Mouse (Mus musculus) urinary bladder, postnatal 4 days (tissue): ENCODE measurements at regions not wholly inside any gene's neighbourhood (a gene's known extent, or its start where the extent isn't known, plus 50 kb on each side); places are given as distances from the start of the nearest gene placed in this dataset.

Source experiments
- DNase-seq, 2 experiments: peaks; one replicate each; pipeline ENCODE4 v3.0.0; 2021 to 2022; ENCODE audit warnings: low spot score in 2 of 2

DNA sequence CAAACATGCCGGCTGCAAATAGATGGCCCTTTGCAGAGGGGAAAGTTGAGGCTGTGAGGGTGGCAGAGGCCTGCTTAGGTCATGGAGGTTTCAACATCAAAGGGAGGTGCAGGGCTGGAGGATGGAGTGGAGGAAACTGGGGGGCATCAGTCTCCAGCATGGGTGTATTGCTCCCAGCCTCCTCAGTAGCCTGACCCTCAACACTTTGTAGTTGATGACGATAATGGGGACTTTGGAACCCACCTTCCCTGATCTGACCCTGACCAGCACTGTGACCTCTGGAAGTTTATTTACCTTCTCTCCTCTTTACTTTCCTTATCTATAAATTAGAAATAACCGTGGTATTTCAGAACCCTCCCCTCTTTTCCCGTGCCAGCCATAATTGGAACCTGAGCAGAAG is 56.2 kb downstream of the Gm26897 start:
- no peak for DNase-seq

DNA sequence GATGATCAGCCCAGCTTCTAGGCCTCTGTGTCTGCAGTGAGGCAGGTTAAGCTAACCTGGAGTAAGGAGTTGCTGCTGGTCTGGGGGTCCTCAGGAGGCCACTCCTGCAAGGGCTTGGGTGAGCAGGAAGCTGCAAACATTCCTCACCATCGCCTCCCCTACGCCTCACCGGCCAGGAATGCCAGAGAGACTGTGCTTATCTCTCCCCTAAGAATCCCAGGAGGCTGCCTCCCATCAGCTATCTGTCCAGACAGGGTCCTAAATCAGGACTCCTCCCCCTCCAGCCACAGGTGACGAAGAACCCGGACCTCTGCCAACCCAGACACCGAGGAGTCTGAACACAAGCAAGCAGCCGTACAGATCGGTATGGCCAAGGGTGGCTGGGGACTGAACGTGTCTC is 56.8 kb downstream of the Gm26897 start:
- peak in 1 of 2 experiments; percentile 43 for DNase-seq

DNA sequence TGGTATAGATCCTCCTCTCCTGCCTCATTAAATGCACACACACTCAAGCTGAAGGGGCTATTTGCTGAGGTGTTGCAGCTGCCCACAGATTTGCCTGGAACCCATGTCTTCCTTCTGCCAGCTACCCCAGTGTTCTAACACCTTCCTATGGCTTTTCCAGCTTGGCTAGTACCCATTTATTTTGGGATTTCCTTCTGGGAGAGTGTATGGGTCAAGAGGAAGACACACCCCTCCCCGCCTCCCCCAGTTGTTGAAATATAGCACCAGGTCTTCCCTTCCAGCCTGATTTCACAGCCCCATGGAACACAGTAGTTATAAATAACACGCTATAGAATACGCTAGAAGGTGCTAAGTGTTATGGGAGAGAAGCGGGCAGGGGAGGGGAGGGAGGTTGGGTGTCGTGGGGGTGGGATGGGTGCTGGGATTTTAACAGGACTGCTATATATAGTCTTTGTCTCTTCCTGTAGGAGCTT is 57.4 kb downstream of the Gm26897 start:
- DNase-seq: no peak

DNA sequence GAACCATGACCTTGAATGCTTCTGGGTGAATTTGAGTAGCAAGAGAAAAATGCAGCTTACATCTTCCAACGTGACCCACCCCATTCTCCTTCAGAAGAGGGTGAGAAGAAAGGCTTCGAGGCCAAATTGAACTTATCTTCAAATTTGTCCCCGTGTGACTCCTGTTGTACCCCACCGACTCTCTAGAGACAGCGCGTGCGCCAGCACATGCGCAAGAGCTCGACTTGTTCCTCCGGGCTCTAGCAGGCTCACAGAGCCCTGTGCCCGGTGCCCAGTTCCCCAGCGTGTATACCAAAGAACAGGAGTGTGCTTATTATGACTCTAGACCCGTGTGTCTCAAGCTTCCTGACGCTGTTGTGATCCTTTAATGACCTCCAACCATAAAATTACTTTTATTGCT is 59.0 kb downstream of the Gm26897 start:
- DNase-seq: no peak

DNA sequence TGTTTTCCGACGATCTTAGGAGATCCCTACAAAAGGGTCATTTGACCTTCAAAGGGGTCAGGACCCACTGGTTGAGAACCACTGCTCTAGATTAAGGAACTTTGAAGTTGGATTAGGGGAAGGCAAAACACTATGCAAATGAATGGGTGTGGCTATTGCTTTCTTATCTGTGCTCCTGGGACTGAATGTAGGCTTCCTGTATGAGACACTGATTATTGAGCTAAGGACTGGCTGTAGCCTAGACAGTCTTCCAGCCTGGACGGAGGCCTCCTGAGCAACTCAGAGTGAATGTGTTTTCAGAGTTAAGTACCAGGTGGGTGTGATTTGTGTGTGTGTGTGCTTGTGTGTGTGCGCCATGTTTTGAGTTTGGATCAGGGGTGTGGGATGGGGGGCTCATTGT is 59.5 kb downstream of the Gm26897 start:
- DNase-seq: no peak

DNA sequence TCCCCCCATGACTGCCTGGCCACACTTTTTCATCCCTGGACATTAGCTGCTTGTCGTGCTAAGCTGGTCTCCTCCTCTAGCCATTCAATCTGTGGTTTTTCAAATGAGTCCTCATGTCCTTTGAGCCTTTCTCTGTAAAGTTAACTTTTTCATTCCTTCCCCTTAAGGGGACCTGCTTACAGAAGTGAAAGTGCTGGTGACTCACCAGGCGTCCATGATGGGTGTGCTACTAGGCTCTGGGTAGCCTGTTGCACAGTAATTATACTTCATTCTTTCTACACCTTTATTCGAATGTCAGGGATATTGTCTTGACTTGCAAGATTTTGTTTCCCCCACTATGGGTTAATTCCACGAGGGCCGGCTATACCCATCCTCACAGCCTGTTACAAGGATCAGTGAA is 63.2 kb downstream of the Gm26897 start:
- DNase-seq: no peak

DNA sequence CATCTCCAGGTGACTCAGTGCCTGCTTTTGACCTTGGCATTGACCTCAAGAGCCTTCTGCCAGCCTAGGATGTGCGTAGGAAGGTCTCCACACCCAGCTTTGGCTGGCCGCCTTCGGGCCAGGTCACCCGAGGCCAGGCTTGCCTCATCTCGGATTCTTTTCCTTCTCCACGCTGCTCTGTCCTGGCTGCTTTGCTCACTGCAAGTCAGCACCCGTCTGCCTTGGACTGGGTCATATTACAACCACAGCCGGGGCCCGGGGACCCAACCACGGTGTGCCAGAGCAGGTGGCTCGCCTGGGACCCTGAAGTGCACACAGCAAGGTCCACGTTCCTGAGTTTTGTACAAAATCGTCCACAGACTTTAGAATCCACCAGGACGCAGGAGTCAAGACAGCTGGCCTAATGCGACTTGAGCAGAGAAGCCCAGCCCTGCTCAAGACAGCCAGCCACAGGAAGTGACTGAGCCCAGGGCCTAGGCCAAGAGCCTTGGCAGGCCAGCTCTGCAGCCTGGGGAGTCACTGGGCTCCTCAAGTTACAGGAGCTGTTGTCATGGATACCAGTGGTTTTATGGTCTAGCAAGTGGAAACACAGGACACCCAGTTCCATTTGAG is 66.1 kb downstream of the Gm26897 start:
- DNase-seq: peak; percentile 78 to 81

DNA sequence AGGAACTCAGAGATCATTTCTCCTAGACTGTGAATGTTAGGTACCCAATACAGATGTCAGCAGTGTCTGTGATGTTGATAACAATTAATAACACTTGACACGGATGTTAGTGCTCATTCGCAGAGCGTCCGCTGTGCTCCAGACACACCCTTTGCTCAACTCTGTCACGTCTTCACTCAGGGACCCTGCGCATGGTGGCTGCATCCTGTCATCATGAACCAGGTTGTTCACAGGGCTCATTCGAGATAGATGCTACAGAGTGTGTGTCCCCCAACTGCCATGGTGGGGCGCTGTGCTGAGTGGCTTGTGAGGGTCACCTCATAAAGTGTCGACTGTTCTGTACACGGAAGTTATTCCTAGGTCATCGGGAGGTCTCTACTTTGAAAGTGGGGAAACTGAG is 66.8 kb downstream of the Gm26897 start:
- no peak for DNase-seq

DNA sequence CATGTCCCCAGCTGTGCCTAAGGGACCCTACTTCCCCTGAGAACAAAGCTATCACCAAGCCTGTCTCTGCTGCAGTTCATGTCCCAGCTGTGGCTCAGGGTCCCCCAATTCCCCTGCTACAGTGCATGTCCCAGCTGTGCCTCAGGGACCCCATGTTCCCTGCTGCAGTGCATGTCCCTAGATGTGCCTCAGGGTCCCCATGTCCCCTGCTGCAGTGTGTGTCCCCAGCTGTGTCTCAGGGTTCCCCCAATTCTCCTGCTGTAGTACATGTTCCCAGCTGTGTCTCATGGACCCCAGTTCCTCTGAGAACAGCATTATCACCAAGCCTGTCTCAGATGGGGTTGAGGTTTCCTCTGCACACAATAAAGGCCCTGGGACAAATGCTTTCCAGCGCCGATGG is 67.3 kb downstream of the Gm26897 start:
- DNase-seq: no peak

DNA sequence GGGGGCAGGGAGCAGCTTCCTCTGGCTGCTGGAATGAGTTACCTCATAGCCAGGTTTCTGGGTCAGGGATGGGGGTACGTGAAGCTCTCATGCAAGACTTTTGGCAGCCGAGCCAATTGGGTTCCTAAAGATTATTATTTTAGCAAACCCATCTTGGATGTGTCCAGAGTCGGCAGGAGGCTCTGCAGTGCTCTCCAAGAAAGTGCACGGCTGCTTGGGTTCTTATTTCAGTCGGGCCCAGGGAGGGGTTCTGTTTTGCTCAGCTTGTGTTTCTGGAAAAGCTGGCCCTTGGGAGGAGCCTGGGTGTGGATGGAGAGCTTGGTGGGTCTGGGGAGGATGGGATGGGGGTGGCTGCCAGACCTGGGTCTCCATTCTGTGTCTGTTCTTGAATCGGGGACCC is 70.8 kb downstream of the Gm26897 start:
- peak in 1 of 2 experiments; percentile 39 for DNase-seq

DNA sequence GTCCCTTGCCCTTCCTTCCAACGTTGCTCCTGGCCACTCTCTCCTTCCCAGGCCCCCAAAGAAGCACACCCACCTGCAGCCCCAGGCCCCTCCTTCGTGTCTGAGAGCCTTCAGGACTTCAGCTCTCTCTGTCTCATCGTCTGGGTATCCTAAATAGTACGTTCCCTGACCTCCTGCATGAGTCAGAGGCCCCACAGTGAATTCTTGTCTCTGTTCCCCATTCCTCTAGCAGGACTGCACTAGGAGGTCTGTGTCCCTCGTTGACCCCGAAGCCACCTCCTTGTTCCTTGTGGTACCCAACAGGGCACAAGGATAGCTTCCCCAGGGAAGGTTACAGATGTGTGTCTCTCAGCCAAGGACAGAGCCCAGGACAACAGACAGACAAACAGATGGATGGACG is 71.4 kb downstream of the Gm26897 start:
- no peak for DNase-seq

DNA sequence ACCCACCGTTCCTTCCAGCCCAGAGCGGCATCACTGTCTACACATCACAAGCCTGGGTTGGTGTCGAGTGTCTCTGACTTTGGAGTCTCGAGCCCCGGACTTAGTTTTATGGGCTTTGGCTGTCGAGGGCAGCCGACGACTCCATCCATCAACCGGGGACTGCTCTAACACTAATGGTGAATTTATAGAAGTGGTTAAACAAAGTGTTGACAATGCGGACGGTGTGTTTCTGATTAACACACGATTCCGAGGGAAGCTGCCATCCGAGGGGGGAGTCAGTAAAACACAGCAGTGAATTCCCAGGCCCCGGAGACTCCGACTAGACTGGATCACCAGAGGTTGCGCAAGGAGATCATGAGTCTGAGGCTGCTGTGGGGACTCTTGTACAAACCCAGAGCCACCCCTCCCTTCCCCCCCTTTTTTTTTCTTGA is 72.1 kb downstream of the Gm26897 start:
- no peak for DNase-seq

DNA sequence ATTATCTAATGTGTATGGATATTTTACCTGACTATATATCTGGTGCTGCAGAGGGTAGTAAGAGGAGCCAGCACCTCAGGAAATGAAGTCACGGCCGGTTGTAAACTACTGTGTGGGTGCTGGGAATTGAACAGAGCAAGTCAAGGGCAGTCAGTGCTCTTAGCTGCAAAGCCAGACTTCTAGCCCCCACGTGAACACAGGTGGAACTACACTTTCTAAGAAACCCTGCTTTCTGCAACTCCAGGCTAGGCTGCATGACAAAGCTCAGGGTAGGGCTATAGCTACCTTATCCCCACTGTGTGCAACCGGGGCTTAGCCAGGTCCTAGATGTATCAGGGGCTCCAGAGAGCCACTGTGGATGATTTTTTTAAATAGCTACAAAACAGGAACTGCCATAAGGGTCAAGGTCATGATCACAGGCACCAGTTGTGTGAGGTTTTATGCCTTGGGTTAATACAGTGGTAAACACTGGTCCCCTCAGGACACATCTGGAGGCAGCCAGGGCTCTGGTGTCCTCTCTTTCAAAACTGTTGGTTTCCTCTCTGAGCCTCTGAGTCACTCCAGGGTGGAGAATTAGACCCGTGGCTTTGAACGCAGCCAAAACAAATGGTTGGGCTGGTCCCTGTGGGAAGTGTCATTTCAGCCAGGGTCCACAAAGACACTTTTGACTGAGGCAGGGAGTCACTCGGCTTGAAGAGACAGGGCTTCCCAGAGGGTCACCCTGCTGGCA is 76.5 kb downstream of the Gm26897 start:
- no peak for DNase-seq

DNA sequence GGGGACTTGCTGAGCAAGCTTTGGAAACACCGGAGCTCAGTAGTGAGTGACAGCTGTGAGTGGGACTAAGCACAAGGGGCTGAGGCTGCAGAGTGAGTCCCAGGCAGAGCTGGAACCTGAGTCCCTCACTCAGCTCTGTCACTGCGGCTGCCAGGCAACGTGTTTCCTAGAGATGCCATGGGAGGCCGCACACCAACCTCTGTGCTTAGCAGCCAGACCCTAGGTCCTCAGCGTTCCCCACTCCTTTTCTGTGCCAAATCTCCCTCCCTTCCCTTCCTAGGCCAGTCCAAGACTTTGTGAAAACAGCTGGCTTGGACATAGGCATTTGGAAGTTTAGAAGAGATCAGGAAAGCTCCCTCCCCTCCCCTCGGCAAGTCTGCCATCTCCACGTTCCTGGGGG is 78.9 kb downstream of the Gm26897 start:
- peak in 1 of 2 experiments; percentile 57 for DNase-seq

DNA sequence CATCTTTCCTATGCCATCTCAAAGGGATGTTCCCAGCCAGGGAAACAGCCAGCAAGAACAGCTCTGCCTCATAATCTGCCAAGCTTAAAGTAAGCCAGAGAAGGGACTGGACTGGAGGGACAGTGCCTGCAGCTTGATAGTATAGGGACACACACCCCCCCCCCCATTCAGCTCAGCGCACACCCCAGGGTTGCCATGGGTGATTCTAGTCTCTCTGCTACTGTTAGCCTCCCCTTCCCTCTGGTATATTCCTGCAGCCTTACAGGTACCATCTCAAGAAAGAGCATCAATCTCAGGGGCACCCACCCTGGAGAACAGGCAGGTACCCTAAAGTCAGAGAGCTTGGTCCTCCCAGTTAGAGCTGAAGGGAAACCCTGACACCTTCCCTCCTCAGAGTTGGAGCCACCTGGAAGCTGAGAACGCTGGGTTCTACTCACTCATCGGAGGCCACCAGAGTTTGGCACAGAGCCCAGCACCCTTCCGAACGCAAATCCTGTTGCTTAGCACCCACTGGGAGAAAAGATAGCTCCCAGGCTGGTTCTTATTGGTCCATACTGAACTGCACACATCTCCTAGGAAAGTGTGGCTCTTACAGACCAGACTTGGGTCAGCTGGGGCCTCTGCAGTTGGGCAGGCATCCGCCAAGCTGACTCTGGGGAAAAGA is 79.5 kb downstream of the Gm26897 start:
- DNase-seq: no peak

DNA sequence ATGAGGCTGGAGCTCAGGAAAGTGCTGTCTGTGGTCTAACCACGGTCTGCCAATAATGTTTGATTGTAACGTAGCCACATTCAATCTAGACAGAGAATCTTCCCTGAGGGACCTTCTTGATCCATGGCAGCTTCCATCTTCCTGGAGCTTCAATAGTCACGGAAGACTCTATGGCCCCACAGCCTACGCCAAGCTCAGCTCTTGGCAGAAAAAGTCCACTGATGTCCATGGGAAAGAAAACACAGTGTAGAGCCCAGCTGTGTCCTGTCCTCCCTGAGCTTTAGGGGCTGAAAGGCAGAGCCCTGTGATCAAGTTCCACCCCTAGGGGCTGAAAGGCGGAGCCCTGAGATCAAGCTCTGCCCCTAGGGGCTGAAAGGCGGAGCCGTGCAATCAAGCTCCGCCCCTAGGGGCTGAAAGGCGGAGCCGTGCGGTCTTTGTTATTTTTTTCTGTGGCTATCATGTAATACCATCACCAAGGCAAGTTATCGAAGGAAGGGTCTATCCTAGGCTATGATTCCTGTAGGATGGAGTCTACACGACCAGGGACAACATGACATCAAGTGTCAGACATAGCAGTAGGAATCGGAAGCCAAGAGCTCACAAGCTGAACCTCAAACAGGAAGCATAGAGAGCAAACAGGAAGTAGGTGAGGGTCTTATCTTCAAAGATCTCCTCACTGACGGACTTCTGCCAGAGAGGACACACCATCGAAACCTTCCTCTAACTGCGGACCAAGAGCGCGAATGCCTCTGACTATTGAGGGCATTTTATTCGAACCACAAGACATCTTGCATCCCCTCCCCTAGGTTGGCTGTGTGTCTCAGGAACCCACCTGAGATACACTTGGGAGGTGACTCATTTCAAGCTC is 81.4 kb downstream of the Gm26897 start:
- DNase-seq: no peak

DNA sequence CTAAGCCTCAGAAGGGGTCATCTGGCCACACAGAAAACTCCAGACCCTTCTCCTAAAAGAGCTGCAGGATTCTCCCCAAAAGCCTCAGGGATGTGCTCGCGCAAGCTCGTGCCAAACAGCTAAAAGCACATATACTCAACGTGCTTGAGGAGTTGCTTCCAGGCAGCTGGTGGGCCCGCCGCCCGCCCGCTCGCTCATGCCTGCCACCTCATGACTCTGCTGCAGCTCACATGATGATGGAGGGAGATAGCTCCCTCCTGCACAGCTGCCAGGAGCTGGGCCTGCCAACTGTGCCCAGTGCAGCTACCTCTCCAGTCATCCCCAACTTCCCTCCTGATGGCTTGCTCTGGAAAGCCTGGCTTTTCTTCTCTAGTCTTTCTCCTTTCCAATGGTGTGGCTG is 87.2 kb downstream of the Gm26897 start:
- DNase-seq: no peak

DNA sequence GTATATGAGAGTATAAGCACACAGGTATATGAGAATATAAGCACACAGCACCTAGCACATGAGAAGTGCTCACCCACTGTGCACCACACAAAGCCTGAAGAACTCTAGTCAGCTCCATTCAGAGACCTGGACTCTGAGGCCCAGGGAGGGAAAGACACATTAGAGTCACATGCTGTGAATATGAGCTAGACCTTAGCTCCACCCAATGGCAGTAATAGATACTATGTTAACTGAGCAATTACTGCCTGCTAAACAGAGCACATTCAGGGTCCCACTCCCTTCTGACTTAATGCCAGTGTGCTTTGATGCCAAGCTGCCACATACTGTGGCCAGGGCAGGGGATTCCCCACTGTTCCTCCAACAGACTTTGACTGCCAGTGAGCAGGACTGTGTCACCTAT is 89.2 kb downstream of the Gm26897 start:
- no peak for DNase-seq

DNA sequence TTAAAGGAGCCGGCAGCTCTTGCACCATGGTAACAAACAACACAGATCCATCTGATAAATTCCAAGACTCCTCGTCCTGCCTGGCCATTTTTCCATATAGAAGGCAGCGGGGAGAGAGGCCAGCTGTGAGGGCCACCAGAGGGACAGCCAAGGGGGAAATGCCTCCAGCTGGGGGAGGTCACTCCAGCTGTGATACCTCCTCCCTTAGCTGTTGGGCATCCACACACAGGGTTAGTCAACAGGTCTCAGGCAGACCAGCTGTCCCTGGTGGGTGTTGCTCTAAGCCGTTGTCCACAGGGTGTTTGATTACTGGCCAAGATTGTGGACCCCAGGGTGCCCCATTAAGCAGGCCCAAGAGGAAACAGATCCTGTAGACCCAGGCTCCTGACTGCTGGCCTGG is 89.7 kb downstream of the Gm26897 start:
- DNase-seq: peak in 1 of 2 experiments; percentile 43

DNA sequence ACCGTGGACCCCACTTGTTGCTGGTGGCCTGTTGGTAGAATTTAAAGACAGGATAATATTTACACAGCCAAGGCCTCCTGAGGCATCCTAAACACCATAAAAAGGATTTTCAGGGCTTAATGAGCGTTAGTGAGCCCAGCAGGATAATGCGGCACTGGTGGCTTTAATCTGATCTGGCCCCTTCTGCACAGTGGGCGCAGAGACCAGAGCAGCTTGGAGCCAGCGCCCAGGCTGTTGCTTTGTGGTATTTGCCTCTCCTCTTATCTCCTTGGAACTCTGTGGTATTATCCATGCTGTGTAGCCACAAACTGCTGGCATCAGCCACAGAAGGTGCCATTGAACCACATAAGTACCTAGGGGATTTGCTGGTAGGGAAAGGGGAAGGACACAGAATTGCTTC is 90.1 kb downstream of the Gm26897 start:
- no peak for DNase-seq

DNA sequence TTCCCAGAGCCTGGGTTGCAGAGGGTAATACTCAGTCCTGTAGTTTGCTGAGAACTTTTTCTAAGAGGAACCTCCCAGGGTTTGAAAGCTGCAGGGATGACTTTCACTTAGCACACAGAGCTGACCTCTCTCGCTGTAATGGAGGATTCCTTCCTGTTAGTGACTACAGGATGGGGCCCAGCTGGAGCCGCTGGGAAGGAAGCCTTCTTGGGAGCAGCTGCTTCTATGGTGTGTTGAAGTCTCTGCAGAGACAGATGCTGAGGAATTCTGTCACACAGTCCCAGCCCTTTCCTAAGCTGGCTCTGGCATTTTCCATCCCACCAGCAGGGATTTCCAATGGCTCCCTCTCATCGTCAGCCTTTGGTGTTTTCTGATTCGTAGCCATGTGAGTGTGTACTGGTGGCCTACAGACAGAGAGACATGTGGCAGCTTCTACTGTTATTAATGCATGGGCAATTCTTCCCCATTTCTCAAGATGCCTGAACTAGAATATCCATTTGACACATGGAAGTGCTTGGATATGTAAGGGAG is 90.9 kb downstream of the Gm26897 start:
- DNase-seq: peak in 1 of 2 experiments; percentile 36

DNA sequence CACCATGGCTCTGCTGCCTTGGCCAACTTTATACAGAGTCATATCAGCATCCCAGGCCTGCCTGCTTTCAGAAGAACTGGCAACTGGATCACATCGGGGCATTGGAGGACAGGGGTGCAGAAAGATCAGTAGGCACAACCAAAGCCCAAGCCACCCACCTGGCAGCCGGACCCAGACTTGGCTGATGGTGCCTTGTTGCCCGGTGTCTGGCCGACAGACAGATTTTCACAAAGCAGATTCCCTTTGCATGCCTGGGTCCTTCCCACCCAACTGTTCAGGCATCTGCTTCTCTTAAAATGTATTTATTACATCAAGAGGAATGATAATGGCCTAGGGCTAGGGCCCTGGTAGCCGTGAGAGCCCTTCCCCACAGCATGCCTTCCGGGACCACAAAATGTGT is 96.2 kb downstream of the Gm26897 start:
- DNase-seq: no peak
